Mouse (Mus musculus) heart, embryonic 13.5 days (tissue): ENCODE data around the gene Ccdc157. TPM values are rescaled to one million over a fixed set of nuclear protein-coding genes. Genes with fewer than 3 reads are reported as not detected.

Source experiments
- ATAC-seq: fragments of 200-750 bp; cut with Nextera tagmentation; 2 replicates; pipeline ENCODE4 v1.8.0; 2017; ENCODE audit warnings: moderate TSS enrichment; ENCODE audit not compliant: insufficient number of reproducible peaks, low FRiP score, low TSS enrichment; ENCODE audit errors: extremely low read depth
- H3K27ac ChIP-seq: fragments of 300-500 bp; sonication (generic); replicated peaks from 2 replicates; pipeline ENCODE4 v1.5.1; 2015; ENCODE audit warnings: moderate library complexity, mild to moderate bottlenecking, inconsistent platforms
- H3K27me3 ChIP-seq: fragments of 300-500 bp; sonication (generic); replicated peaks from 2 replicates; pipeline ENCODE4 v1.6.1; 2015; ENCODE audit warnings: mild to moderate bottlenecking, inconsistent platforms
- H3K36me3 ChIP-seq: fragments of 300-500 bp; sonication (generic); 2 replicates; pipeline ENCODE4 v1.6.1; 2015; ENCODE audit warnings: mild to moderate bottlenecking, inconsistent platforms
- H3K4me1 ChIP-seq: fragments of 300-500 bp; sonication (generic); 2 replicates; pipeline ENCODE4 v1.6.1; 2015; ENCODE audit warnings: inconsistent platforms
- H3K4me2 ChIP-seq: fragments of 300-500 bp; sonication (generic); 2 replicates; pipeline ENCODE4 v1.6.1; 2015; ENCODE audit warnings: inconsistent platforms, mild to moderate bottlenecking, moderate library complexity
- H3K4me3 ChIP-seq: fragments of 300-500 bp; sonication (generic); 2 replicates; pipeline ENCODE4 v1.5.1; 2015; ENCODE audit warnings: moderate library complexity, mild to moderate bottlenecking, inconsistent platforms
- H3K9ac ChIP-seq: fragments of 300-500 bp; sonication (generic); 2 replicates; pipeline ENCODE4 v1.6.1; 2015; ENCODE audit warnings: inconsistent platforms, mild to moderate bottlenecking, moderate library complexity
- H3K9me3 ChIP-seq: fragments of 300-500 bp; sonication (generic); 2 replicates; pipeline ENCODE4 v1.6.1; 2016; ENCODE audit warnings: inconsistent platforms
- WGBS: fragments of 180-500 bp; shearing (Covaris S2); methylation state at CpG from one replicate; pipeline ENCODE4 v1.1.7; 2015; ENCODE audit warnings: mixed read lengths; 5-methylcytosine and 5-hydroxymethylcytosine counted together
- microRNA-seq: library from miRNA; unstranded; fragments of <30 nt; microRNA quantifications from one replicate; pipeline ENCODE4, GENCODE M21; 2016
- polyA plus RNA-seq: library from polyadenylated mRNA; unstranded; fragments of >200 nt; fragmentation: Nextera tagmentation; extraction: Ambion mirVana; gene quantifications from 2 replicates; pipeline ENCODE4 v1.2.1, GENCODE M21; 2015

The Ccdc157 gene
- polyA plus RNA-seq, 1 experiment from 2014 or later: 3.5 TPM

- Histone ChIP-seq H3K36me3 (peaks cover 6% of the 10 kb centered on the region), H3K27ac (no peak overlapping the region), H3K4me1 (peaks cover 31% of the 10 kb centered on the region), H3K9me3 (no peaks in the 10 kb centered on the region), H3K4me3 (no peak overlapping the region), H3K9ac (no peak overlapping the region), H3K4me2 (no peak overlapping the region), H3K27me3 (0 out of 2 replicates have a peak, but pooled peaks cover 3% of the 10 kb centered on the region)
- 69% methylated on average over 8 of the region's 8 CpGs for WGBS
- no peak for ATAC-seq
Measured at GRCm38 (mm10) chr11:4098120-4098519, 62.0 kb downstream of the Ccdc157 start.

DNA sequence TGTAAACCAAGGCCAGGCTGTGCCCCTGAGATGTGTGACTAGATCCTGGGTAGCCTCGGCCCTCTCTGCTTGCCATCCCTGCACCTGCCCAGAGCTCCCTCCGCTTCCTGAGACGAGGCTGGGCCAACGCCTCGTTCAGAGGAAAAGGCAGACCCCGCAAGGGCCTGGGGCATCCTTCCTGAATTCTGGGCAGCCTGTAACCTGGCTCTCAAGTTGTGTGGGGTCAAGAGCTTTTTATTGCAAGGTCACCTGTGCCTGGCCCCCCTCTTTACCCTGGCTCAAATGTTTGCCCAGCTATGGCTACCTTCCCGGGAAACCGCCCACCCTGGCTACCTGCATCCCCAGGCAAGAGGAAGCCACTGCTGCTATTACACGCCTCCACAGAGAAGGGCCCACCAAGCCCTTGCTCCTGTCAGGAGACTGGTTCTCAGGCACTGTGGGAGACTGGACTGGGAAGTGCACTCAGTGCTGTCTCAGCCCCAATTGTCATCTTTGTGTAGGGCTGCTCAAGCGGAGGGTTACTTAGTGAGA is 62.9 kb downstream of the Ccdc157 start:
- Histone ChIP-seq H3K4me1 (peaks cover 31% of the 10 kb centered on the region), H3K36me3 (peaks cover 14% of the 10 kb centered on the region), H3K27me3 (0 out of 2 replicates have a peak, but pooled peaks cover 3% of the 10 kb centered on the region), H3K4me3 (peak overlapping the region; percentile 68), H3K4me2 (peak overlapping the region; percentile 96), H3K9me3 (no peaks in the 10 kb centered on the region), H3K9ac (peak overlapping the region; percentile 88), H3K27ac (peak overlapping the region; percentile 93)
- no peak for ATAC-seq
- WGBS: 33% methylated on average over 10 of the region's 10 CpGs

GRCm38 (mm10) chr11:4096054-4096984 is 63.8 kb downstream of the Ccdc157 start:
- H3K4me3 ChIP-seq: peak overlapping the region; percentile 68
- 3% methylated on average over 45 of the region's 45 CpGs for WGBS

GRCm38 (mm10) chr11:4095171-4096053 is 64.7 kb downstream of the Ccdc157 start, which contains the start of gene Mtfp1:
TSS of gene Mtfp1 (minus strand) at chr11:4095445.
- no peaks in the 10 kb centered on the region for H3K27me3 ChIP-seq
- WGBS: 7% methylated on average over 33 of the region's 34 CpGs
- H3K9me3 ChIP-seq: peaks cover 10% of the 10 kb centered on the region; the same call in 1 of the 2 replicates
- peak within 1 kb of the TSS; percentile 96 for H3K4me2 ChIP-seq
- peak within 1 kb of the TSS; percentile 68 for H3K4me3 ChIP-seq
- H3K9ac ChIP-seq: peak within 1 kb of the TSS; percentile 85
- peaks cover 31% of the 10 kb centered on the region for H3K4me1 ChIP-seq
- peak; percentile 14; the same call in 1 of the 2 replicates for ATAC-seq
- peaks cover 31% of the 10 kb centered on the region for H3K36me3 ChIP-seq
- peak within 1 kb of the TSS; percentile 90 for H3K27ac ChIP-seq

More at GRCm38 (mm10) chr11:4096054-4096984, 63.8 kb downstream of the Ccdc157 start:
- no peaks in the 10 kb centered on the region for H3K27me3 ChIP-seq
- peak overlapping the region; percentile 96 for H3K4me2 ChIP-seq
- H3K4me1 ChIP-seq: peaks cover 31% of the 10 kb centered on the region
- peak overlapping the region; percentile 93 for H3K27ac ChIP-seq
- H3K9ac ChIP-seq: peak overlapping the region; percentile 88
- peaks cover 3% of the 10 kb centered on the region; the same call in 1 of the 2 replicates for H3K9me3 ChIP-seq
- peaks cover 22% of the 10 kb centered on the region for H3K36me3 ChIP-seq
- peak; percentile 94 for ATAC-seq

- Histone ChIP-seq H3K4me3 (peak overlapping the region; percentile 68), H3K27me3 (no peaks in the 10 kb centered on the region), H3K27ac (peak overlapping the region; percentile 90), H3K9me3 (peaks cover 10% of the 10 kb centered on the region; the same call in 1 of the 2 replicates), H3K36me3 (peaks cover 35% of the 10 kb centered on the region), H3K4me1 (peaks cover 31% of the 10 kb centered on the region), H3K9ac (peak overlapping the region; percentile 85), H3K4me2 (peak overlapping the region; percentile 96)
- WGBS: 7% methylated on average over 23 of the region's 24 CpGs
- ATAC-seq: no peak
Measured at GRCm38 (mm10) chr11:4094378-4095170, 65.5 kb downstream of the Ccdc157 start.

GRCm38 (mm10) chr11:4093459-4094377 is 66.4 kb downstream of the Ccdc157 start:
- H3K4me3 ChIP-seq: peak overlapping the region; percentile 68
- peak overlapping the region; percentile 85 for H3K9ac ChIP-seq
- H3K4me2 ChIP-seq: peak overlapping the region; percentile 96
- H3K4me1 ChIP-seq: peaks cover 31% of the 10 kb centered on the region
- no peaks in the 10 kb centered on the region for H3K27me3 ChIP-seq
- H3K27ac ChIP-seq: no peak overlapping the region
- ATAC-seq: no peak
- peaks cover 35% of the 10 kb centered on the region for H3K36me3 ChIP-seq
- H3K9me3 ChIP-seq: peaks cover 10% of the 10 kb centered on the region; the same call in 1 of the 2 replicates
- 75% methylated on average over 18 of the region's 18 CpGs for WGBS

Small RNA genes within 50 kb of the gene (microRNA-seq; reads per million reads assigned to microRNA genes)
- 3.5 reads per million, percentile 14 among the genes with 10 or more reads in this experiment for gene Mir3060

Other genes with a start within 250 kb of the Ccdc157 start
- 4.7 and 4.9 TPM in 2 replicates for gene Slc35e4, start 245.6 kb downstream of the Ccdc157 start, polyA plus RNA-seq
- gene Tcn2, start 228.1 kb downstream of the Ccdc157 start, polyA plus RNA-seq: 67.8 and 69.2 TPM in 2 replicates
- gene Pes1, start 196.3 kb downstream of the Ccdc157 start, polyA plus RNA-seq: 46.6 and 52.2 TPM in 2 replicates
- gene 4930556J24Rik, start 183.5 kb downstream of the Ccdc157 start, polyA plus RNA-seq: 0.20 TPM in 1 of 2 replicates, not detected in the other
- gene Gal3st1, start 176.7 kb downstream of the Ccdc157 start, polyA plus RNA-seq: 0.17 and 0.52 TPM in 2 replicates
- 0.05 TPM in 1 of 2 replicates, not detected in the other for gene Sec14l4, start 128.8 kb downstream of the Ccdc157 start, polyA plus RNA-seq
- not detected in 2 replicates for gene Sec14l3, start 95.5 kb downstream of the Ccdc157 start, polyA plus RNA-seq
- gene Mtfp1, start 64.8 kb downstream of the Ccdc157 start, polyA plus RNA-seq: 20.8 and 28.3 TPM in 2 replicates
- gene Sec14l2, start 36.9 kb downstream of the Ccdc157 start, polyA plus RNA-seq: 0.48 and 1.0 TPM in 2 replicates
- 17.2 and 18.1 TPM in 2 replicates for gene Rnf215, start 25.1 kb downstream of the Ccdc157 start, polyA plus RNA-seq
- gene Sf3a1, start 57 bp upstream of the Ccdc157 start, polyA plus RNA-seq: 33.3 TPM in 2 replicates
- 13.6 and 14.0 TPM in 2 replicates for gene Tbc1d10a, start 26.5 kb upstream of the Ccdc157 start, polyA plus RNA-seq
- gene Castor1, start 57.9 kb upstream of the Ccdc157 start, polyA plus RNA-seq: 3.5 and 4.6 TPM in 2 replicates
- gene Osm, start 76.1 kb upstream of the Ccdc157 start, polyA plus RNA-seq: 0.08 TPM in 1 of 2 replicates, not detected in the other
- gene Lif, start 97.3 kb upstream of the Ccdc157 start, polyA plus RNA-seq: 0.10 and 0.56 TPM in 2 replicates